Mouse (Mus musculus): ENCODE results near the gene Lasp1.

Gene Lasp1

DNA sequence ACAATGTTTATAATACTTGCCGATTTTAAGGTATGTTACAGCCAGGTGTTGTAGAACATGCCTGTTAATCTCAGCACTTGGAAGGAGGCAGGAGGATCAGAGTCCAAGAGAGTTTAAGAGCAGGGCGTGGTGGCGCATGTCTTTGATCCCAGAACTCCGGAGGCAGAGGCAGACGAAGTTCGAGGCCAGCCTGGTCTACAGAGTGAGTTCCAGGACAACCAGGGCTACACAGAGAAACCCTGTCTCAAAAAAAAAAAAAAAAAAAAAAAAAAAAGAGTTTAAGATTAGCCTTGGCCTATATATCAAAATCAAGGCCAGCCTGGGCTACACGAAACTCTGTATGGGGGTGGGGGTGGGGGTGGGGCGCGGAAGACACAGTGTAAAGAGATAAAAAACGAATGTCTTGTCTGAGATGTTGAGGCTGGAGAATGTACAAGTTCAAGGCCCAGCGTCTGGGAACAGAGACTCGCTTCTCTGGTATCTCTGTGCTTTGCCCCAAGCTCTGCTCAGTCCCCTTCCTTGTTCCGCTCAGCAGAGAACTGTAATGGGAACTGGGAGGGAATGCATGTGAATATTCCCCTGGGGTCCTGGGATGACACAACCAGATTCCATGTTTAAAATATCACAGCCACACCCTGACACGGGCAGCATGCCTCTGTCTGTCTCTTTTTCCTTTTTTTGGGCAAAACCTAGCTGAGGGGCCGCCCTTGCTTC lies 1.3 kb upstream of the Lasp1 start:
- DNase-seq: no peak

DNA sequence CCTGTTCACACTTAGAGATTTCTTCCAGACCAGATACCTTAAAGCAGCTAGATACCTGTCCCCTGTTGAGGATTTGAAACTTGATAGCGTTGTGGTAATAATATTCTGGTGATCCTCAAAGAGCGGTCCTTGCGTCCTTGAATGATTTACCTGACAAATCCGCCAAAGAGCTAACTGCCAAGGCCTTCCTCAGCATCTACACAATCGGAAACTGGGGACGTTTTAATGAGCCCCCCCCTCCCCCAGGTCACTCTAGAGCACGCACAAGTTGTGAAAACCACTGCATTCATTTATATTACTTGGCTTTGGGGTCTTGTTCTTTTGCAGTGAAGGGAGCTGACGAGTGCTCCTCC lies 741 bp upstream of the Lasp1 start:
- no peak for DNase-seq

DNA sequence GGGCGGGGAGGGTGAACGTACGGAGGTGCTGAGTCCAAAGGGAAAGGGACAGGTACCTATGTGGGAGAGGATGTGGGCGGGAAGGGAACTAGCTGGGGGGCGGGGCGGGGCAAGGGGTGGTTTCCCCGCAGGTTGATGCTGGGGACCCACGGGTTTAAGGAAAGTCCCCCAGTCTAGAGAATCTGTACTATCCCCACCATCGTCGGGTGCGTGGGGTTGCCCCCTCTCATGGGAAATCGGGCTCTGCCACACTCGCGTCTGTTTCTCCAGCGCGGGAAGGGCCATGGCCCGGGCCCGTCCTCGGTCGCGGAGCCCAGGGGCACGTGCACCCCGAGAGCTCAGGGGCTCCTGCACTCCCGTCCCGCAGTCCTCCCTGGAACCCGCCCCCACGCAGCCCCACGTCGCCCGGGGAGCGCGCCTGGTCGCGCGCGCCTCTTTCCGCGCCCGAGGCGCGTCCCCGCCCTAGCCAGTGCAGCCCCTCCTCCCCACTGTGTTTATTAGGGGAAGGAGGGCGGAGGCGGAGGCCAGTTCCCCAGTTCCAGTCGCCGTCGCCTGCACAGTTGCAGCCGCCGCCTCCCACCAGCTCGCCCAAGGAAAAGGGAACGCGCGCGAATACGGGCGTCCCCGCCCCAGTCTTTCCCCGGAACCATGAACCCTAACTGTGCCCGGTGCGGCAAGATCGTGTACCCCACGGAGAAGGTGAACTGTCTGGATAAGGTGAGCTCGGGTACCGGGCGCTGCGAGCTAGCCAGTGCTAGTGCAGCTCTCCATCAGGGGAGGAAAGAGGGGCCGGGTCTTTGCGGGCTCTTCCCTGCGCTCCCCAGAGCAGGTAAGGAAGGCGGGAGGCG lies 570 bp downstream of the Lasp1 start:
- DNase-seq: peak; percentile 92

DNA sequence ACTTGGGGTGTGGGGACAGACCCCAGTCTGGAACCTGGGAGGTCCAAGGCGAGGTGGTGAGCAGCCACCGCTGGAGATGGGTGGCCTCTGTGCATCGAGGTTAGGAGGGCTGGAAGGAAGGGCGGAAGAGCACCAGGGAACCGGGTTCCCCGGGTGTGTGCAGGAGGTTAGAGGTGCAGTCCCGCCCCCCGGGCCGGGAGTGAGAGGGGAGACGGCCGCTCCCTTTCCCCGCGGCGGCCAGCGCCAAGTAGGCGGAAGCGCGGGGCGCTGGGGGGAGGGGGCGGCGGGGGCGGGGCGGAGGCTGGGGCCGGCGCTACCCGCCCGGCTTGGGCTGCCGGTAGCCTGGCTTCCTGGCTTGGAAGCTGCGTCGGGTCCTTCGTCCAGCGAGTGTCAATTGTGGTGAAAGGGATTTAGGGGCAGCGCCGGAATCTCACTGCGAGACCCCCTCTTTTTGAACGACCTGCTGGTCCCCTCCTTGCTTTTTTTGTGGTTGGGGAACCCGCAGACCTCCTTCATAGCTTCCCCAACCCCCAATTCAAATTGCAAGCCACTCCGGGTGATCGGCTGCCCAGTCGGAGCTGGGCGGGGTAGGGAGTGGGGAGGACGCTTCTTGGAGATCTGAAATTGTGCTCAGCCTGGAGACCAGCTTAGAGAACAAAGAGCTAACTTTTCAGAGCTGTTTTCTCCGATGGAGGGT lies 1.3 kb downstream of the Lasp1 start:
- DNase-seq: peak; percentile 76

DNA sequence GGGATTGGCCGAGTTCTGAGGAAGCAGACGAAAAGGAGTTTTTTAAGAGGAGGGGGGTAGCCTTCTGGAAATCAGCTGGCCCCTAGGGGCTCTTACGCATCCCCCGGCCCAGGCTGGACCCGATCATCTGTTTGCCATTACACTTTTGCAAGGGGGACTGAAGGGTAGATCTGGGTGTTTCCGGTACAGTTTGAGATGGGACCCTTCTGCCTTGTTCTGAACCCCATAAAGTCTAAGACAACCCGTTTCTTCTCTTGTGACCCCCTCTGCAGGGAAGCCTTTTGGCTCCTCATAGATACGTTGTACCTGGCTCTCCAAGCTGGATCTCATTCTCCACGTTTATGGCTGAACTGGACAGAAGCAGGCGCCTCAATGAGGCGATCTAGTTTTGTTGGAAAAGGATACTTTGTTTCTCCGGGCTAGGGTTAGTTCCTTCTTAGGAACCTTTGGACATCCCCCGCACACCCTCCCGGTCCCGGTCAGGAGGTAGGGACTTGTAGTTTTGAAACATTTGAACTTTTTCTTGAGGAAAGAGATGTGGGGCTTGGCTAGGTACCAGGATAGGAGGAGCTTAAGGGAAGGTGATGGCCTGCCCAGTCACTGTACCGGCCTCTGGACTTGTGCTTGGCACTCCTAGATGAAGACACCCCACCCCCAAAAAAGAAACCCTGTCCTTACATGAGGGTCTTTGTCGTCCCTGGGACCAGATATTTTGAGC lies 2.0 kb downstream of the Lasp1 start:
- DNase-seq: no peak

DNA sequence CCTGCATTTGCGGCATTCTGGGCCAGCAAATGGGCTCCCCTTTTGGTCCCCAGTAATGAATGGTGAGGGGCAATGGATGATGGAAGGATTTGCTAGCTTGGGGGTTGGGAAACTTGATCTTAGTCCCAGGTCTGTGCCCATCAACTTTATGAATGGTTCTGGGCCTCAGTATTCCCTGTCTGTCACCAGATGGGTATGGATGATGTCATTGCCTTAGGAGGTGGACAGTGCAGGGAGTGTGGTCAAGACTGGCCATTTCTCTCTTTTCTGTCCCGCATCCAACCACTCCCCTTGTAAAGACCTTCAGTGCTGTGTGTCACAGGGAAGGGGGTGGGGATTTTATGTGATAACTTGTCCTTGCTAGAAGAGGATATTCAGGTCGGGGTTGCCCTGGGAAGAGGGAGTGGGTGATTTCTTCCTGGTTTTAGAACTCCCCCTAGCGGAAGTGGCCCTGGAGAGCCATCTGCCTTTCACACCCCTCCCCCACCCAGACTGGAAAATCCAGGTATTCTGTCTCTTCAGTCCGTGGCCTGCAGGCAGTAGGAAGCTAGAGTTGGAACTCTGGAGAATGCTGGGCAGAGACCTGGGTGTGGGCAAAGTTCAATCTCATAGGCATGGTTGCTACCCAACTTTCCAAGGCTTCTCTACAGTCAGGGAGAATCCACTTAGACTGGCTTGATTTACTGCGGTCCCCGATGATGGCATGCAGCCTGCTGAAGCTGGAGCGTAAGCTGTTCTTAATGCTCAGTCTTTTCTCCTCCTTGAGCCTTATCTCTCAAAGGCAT lies 2.8 kb downstream of the Lasp1 start:
- DNase-seq: peak; percentile 77

DNA sequence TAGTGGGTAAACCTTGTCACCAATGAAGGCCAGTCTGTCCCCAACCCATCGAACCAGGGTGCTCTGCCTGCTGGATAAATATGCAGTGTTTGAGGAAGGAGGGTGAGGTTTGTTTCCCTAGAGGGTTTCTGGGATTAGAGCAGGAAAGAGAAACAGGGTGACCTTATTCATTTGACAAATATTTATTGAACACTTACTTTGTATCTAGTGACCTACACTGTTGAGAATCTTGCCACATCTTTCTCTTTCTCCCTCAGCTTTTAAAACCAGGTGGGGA lies 3.3 kb downstream of the Lasp1 start:
- no peak for DNase-seq

DNA sequence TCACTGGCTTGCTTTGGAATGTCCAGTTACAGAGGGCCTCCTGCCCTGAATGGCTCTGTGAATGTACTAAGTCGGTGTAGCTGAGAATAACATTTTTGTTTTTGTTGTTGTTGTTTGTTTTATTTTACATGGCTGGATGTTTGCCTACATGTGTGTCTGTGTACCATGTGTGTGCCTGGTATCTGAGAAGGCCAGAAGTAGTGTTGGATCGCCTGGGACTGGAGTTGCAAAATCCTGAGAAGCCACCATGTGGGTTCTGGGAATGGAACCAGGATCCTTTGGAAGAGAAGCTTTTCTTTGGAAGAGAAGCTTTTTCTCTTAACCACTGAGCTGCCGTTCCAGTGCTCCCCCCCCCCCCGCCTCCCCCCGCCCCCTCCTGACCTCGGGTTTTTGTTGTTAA lies 3.7 kb downstream of the Lasp1 start:
- no peak for DNase-seq

DNA sequence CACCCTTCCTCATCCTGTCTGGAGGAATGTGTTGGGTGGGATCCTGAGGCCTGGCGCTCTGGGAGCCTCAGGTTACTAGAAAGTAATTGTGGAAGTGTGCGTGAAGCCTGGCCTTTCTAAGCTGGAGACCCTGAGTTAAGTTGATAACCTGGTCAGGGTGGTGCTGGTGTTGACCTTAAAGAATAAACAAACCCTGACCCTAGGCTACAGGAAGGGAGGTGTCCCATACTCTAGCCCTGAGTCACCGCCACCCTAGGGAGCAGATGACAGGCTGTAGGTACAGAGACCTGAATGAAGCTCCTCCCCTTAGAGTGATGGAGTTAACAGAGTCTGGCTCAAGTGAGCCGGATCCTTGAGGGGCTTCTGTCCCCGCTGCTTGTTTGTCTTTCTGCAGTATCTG lies 5.0 kb downstream of the Lasp1 start:
- no peak for DNase-seq

DNA sequence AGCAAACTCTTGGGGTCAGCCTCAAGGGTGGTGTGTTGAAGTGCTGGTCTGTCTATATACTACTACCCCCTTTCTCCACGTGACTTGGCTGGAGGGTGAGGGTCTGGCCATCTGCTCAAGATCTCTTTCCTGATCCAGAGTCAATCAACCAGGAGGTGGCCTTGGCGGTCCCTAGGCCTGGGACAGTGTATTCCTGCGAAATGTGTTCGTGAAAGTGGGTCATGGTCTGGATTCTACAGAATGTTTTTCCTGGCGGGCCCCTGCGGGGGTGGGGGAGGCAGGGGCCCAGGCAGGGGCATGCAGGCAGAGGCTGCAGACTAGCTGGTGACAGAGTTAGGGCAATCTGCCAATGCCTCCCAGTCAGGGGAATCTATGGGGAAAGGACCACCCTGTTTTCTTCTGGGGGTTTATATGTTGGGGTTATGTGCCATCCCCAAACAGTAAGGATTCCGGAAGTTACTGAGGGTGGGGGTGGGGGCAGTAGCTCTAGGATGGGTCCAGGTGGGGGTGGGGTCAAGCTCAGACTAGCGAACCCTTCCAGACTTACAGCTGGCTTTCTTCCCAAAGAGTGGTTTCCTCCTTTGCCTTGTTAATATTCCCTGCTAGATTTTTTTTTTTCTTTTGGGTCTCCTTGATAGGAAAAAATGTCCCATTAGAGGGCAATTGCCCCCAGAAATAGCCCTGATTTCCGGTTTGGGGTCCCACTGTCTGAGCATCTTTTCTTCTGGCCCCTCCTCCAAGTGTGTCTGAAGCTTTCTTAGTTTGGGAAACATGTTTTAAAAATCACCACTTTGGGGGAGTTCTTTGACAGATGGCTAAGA lies 6.3 kb downstream of the Lasp1 start:
- peak; percentile 94 for DNase-seq

DNA sequence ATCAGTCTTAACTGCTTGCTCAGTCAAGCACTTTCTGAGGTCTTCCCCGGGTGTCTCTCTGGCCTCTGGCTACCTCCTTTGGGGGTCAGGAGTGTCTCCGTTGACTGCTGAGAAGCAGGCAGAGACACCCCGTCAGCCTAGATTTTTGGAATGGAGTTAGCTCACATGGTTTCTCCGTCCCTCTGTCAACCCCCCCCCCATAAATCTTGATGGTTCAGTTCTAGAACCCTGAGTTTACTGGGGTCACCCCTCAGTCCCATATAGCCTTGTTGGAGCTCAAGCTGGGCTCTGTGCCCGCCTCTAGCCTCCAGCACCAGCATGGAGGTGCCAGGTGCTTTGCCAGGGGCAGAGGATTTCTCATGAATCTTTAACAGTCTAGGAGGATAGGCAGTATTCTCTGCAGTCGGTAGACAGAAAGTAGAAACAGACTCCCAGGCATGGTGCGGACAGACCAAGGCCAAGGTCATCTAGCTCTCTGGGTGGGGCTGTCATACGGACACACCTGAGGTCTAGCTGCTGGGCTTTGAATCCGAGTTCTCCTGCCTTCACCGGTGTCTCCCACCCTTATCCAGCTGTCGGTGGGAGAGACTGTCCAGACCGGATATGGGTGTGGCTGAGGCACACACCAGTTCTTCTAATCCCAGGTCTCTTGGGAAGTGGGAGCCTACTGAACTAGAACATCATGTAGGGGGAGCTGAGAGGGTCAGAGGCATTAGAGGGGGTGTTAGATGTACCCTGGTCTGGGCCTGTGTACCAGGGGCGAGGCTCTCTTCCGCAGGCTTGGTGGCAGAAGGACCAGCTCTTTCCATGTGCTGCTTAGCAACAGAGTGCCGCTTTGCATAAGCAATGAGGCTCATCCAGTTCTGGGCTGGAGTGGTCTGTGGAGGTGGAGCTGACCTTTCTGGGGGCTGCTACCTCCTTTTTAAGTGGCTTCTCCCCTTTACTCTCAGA lies 7.1 kb downstream of the Lasp1 start:
- peak; percentile 77 for DNase-seq

DNA sequence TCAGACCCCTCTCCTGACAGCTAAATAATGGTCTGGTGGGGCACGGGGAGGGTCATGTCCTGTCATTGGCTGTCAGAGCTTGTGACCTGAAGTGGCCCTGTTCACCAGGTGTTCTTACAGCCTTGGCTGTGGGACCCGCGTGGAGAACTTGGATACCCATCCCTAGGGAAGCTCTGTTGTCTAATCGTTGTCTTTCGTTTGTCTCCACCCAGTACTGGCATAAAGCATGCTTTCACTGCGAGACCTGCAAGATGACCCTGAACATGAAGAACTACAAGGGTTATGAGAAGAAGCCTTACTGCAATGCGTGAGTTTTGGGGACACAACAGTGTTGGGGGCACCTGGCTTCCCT lies 7.8 kb downstream of the Lasp1 start:
- DNase-seq: no peak

DNA sequence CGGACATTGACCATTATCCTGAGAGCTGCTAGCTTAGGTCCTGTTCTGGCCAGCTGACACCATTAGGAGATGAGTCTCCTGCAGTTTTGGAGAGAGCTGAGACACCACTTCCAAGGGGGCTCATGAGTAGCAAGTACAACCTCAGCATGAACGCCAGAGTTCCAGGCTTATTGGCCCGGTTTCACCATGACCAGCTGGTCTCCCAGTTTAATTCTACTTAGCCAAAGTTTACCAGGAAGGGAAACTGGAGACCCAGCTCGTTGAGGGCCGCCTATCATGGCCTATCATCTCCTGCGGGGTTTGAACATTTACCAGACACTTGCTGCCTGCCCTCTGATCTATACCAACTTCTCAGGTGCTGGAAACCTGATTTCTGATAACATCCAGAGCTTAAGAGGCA lies 8.8 kb downstream of the Lasp1 start:
- DNase-seq: no peak

DNA sequence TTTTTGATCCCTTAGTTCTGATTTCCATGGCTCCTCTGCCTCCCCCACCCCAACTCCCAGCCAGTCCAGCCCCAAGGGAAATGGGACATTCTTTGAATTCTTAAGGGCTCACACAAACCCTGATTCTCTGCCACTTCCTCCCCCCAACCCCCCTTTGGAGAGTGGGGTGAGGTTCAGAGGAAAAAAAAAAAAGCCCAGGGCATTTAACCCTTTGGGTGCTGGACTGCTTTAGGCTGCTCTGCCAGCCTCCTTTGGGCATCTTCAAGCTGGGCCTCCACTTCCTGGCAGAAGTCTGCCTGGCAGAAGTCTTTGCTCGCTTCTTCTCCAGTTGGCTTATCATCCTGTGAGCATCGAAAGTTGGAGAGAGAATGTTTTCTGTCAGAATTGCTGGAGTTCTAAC lies 9.3 kb downstream of the Lasp1 start:
- DNase-seq: peak; percentile 69

DNA sequence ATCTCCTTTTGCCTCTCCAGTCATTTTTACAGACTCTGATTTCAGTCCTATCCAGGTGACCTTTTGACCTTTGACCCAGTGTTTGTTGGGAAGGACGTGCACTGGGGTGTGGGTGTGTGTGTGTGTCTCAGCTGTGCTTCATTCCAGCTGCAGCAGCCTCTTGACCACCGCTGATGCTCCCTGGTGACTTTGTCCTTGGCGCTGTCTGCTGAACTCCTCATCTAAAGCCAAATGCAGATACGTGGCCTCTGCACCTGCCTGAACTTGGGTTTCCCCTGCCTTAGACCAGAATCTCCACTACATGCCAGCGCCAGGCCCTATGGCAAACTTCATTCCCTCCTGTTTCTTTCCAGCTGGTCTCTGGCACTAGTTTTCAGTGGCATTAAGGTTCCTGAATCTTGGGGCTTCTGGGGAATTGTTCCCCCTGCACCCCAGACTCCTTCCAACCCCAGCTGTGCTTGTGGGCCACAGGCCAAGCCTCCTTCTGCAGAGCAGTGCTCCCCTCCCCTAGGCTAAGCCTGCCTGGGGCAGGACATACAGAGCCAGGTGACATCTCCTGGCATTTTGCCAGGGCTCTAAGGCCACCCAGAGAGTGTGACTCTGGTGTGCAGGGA lies 9.9 kb downstream of the Lasp1 start:
- peak; percentile 85 for DNase-seq

DNA sequence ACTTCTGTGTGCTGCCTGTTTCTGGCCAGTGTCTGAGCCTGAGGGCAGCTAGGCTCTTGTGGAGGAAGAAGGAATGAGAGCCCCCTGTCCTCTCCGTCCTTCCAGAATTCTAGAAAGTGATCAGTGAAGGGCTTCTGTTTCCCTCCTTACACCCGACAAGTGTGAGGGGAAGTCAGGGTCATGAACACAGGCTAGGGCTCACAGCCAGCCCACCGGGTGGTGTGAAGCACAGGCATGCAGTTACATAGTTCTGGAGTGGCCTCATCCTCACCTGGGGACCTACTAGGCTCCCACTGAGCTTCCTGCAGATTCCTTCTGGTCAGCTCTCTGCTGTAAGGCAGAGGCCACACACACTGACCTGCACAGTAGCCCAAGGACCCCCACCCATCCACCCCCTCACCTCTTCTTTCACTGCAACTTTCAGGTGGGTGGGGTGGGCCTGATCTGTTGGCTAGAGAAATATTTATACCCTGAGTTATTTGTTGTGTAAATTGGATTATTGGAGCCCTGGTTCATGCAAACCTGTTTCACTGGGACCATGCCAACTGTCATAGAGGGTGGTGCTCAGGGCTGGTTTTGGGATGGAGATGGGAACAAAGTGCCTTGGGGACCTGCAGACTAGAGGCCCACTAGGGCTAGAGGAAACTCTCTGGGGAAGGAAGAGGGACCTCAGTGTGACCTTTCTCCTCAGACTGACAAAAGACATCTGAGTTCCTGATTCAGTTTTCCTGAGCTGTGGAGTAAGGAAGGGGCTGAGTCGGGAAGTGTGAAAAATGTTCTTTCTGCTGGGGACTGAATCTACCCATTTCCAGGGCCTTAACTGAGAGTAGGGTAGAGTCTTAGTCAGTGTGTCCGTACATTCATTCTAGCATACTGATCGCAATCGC lies 10.7 kb downstream of the Lasp1 start:
- DNase-seq: no peak

DNA sequence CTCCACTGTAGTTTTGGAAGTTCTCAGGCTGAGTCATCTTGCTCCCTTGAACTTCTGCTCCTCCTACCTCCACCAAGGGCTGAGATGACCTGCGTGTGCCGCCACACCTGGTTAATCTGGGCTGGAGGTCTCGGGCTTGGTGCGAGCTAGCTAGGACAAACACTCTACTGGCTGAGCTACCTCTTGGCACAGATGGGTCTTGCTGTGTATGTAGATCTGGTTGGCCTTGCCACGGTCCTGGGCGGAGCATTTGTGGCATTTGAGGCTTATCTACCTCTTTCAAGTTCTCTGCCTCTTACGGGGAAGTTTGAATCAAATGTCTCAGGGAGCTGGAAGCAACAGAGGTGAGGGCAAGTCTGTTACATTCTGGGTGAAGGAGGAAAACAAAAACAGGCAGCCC lies 11.6 kb downstream of the Lasp1 start:
- DNase-seq: no peak

DNA sequence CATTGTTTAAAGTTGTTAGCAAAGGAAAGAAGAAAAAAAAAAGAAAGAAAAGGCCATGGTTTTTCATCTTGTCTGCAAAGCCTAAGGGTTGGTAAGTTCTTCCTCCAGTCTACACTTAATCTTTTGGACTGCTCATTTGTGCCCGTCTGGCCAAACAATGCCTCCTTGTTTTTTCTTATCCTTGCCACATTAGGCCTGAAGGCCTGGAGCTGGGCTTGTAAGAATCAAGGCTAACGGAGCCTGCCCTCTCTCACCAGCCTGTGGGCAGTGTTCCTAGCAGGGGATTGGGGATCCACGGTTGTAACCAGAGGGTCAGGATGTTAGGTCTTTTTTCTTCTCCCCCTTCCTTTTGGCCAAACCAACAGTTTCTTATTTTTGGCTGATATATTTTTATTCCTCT lies 12.2 kb downstream of the Lasp1 start:
- DNase-seq: peak; percentile 54
